Mouse (Mus musculus) hindbrain, embryonic 11.5 days (tissue): ENCODE data around the gene Zfp354b. TPM values are rescaled to one million over a fixed set of nuclear protein-coding genes. Genes with fewer than 3 reads are reported as not detected.

Experiments used
- ATAC-seq: fragments of 200-750 bp; cut with Nextera tagmentation; 2 replicates; pipeline ENCODE4 v1.8.0; 2017; ENCODE audit warnings: mild to moderate bottlenecking, moderate TSS enrichment, moderate library complexity; ENCODE audit not compliant: low FRiP score
- DNase-seq: peaks from one replicate; pipeline ENCODE4 v3.0.0-alpha.2; 2015; ENCODE audit warnings: low spot score
- H3K27ac ChIP-seq: fragments of 300-500 bp; sonication (generic); 2 replicates; pipeline ENCODE4 v1.5.1; 2014; ENCODE audit warnings: mild to moderate bottlenecking, low read depth, low read length
- H3K27me3 ChIP-seq: fragments of 300-500 bp; sonication (generic); 2 replicates; pipeline ENCODE4 v1.6.1; 2014; ENCODE audit warnings: mild to moderate bottlenecking, low read length, moderate library complexity, mixed read lengths; ENCODE audit not compliant: control insufficient read depth, insufficient read depth
- H3K36me3 ChIP-seq: fragments of 300-500 bp; sonication (generic); 2 replicates; pipeline ENCODE4 v1.6.1; 2014; ENCODE audit warnings: mild to moderate bottlenecking, low read length, moderate library complexity, mixed read lengths; ENCODE audit not compliant: control insufficient read depth, insufficient read depth
- H3K4me1 ChIP-seq: fragments of 300-500 bp; sonication (generic); replicated peaks from 2 replicates; pipeline ENCODE4 v1.6.1; 2014; ENCODE audit warnings: low read length, mixed read lengths; ENCODE audit not compliant: control insufficient read depth, insufficient read depth
- H3K4me2 ChIP-seq: fragments of 300-500 bp; sonication (generic); replicated peaks from 2 replicates; pipeline ENCODE4 v1.6.1; 2014; ENCODE audit warnings: mild to moderate bottlenecking, low read depth, low read length
- H3K4me3 ChIP-seq: fragments of 300-500 bp; sonication (generic); 2 replicates; pipeline ENCODE4 v1.5.1; 2014; ENCODE audit warnings: low read depth, low read length
- H3K9ac ChIP-seq: fragments of 300-500 bp; sonication (generic); 2 replicates; pipeline ENCODE4 v1.6.1; 2014; ENCODE audit warnings: low read depth, low read length
- H3K9me3 ChIP-seq: fragments of 300-500 bp; sonication (generic); 2 replicates; pipeline ENCODE4 v1.6.1; 2016; ENCODE audit warnings: low read length; ENCODE audit not compliant: control insufficient read depth
- WGBS: fragments of 180-500 bp; shearing (Covaris S2); extraction: QIAGEN DNeasy Blood & Tissue Kit; methylation state at CpG from one replicate; pipeline ENCODE4 v1.1.7; 2014; 5-methylcytosine and 5-hydroxymethylcytosine counted together
- polyA plus RNA-seq: library from polyadenylated mRNA; unstranded; fragments of >200 nt; fragmentation: Nextera tagmentation; extraction: Ambion mirVana; gene quantifications from 2 replicates; pipeline ENCODE4 v1.2.1, GENCODE M21; 2014

The Zfp354b gene
- polyA plus RNA-seq, 1 experiment from 2014 or later: 2.1 TPM

GRCm38 (mm10) chr11:50938435-50938834 is 7.0 kb upstream of the Zfp354b start:
- Histone ChIP-seq H3K4me2 (no peak overlapping the region), H3K4me1 (no peaks in the 10 kb centered on the region), H3K4me3 (no peak overlapping the region), H3K27me3 (no peaks in the 10 kb centered on the region), H3K27ac (no peak overlapping the region), H3K36me3 (no peaks in the 10 kb centered on the region), H3K9ac (no peak overlapping the region), H3K9me3 (no peaks in the 10 kb centered on the region)
- 81% methylated on average over 8 of the region's 8 CpGs for WGBS
- DNase-seq: no peak
- ATAC-seq: no peak

- Histone ChIP-seq H3K9me3 (no peaks in the 10 kb centered on the region), H3K4me1 (no peaks in the 10 kb centered on the region), H3K9ac (no peak overlapping the region), H3K27me3 (no peaks in the 10 kb centered on the region), H3K36me3 (no peaks in the 10 kb centered on the region), H3K4me3 (no peak overlapping the region), H3K27ac (no peak overlapping the region), H3K4me2 (no peak overlapping the region; the same call in 1 of the 2 replicates)
- peak; percentile 65 for ATAC-seq
- WGBS: 76% methylated on average over 1 of the region's 1 CpGs
- peak; percentile 6 for DNase-seq
Measured at GRCm38 (mm10) chr11:50932040-50932439, 607 bp upstream of the Zfp354b start.

GRCm38 (mm10) chr11:50931021-50931420 is 412 bp downstream of the Zfp354b start:
- Histone ChIP-seq H3K36me3 (no peaks in the 10 kb centered on the region), H3K4me3 (peak overlapping the region; percentile 53), H3K27ac (no peak overlapping the region), H3K4me1 (no peaks in the 10 kb centered on the region), H3K9me3 (no peaks in the 10 kb centered on the region), H3K9ac (peak overlapping the region; percentile 72), H3K27me3 (no peaks in the 10 kb centered on the region), H3K4me2 (peak overlapping the region; percentile 54)
- peak; percentile 66 for ATAC-seq
- 2% methylated on average over 16 of the region's 16 CpGs for WGBS
- no peak for DNase-seq

GRCm38 (mm10) chr11:50930469-50931014 is 891 bp downstream of the Zfp354b start:
- no peaks in the 10 kb centered on the region for H3K9me3 ChIP-seq
- H3K36me3 ChIP-seq: no peaks in the 10 kb centered on the region
- H3K27ac ChIP-seq: no peak overlapping the region
- ATAC-seq: no peak
- 30% methylated on average over 14 of the region's 14 CpGs for WGBS
- H3K4me1 ChIP-seq: no peaks in the 10 kb centered on the region
- H3K4me3 ChIP-seq: peak overlapping the region; percentile 53
- H3K27me3 ChIP-seq: no peaks in the 10 kb centered on the region
- DNase-seq: no peak
- H3K9ac ChIP-seq: peak overlapping the region; percentile 72
- H3K4me2 ChIP-seq: peak overlapping the region; percentile 54

GRCm38 (mm10) chr11:50915671-50916320 is 15.6 kb downstream of the Zfp354b start, which contains the start of gene Zfp2:
Zfp2 (minus strand) TSS chr11:50916165.
- Histone ChIP-seq H3K4me1 (no peaks in the 10 kb centered on the region), H3K4me3 (peak within 1 kb of the TSS; percentile 88), H3K4me2 (peak within 1 kb of the TSS; percentile 42), H3K27ac (peak within 1 kb of the TSS; percentile 76), H3K36me3 (peaks cover 12% of the 10 kb centered on the region), H3K9ac (peak within 1 kb of the TSS; percentile 94), H3K27me3 (no peaks in the 10 kb centered on the region), H3K9me3 (peaks cover 6% of the 10 kb centered on the region; the same call in 1 of the 2 replicates)
- under 1% methylated on average over 47 of the region's 47 CpGs for WGBS
- DNase-seq (peak; percentile 94), ATAC-seq (peak; percentile 98)

GRCm38 (mm10) chr11:50914461-50914860 is 17.0 kb downstream of the Zfp354b start:
- DNase-seq (no peak), ATAC-seq (no peak)
- Histone ChIP-seq H3K27ac (no peak overlapping the region), H3K4me2 (no peak overlapping the region), H3K36me3 (peaks cover 26% of the 10 kb centered on the region), H3K4me3 (no peak overlapping the region), H3K27me3 (no peaks in the 10 kb centered on the region), H3K9me3 (peaks cover 6% of the 10 kb centered on the region; the same call in 1 of the 2 replicates), H3K4me1 (no peaks in the 10 kb centered on the region), H3K9ac (no peak overlapping the region)
- 93% methylated on average over 3 of the region's 3 CpGs for WGBS

GRCm38 (mm10) chr11:50913301-50913700 is 18.1 kb downstream of the Zfp354b start:
- no peak overlapping the region for H3K4me2 ChIP-seq
- H3K9me3 ChIP-seq: peaks cover 6% of the 10 kb centered on the region; the same call in 1 of the 2 replicates
- peaks cover 28% of the 10 kb centered on the region for H3K36me3 ChIP-seq
- H3K4me1 ChIP-seq: no peaks in the 10 kb centered on the region
- no peak overlapping the region for H3K9ac ChIP-seq
- DNase-seq: no peak
- H3K27me3 ChIP-seq: no peaks in the 10 kb centered on the region
- H3K27ac ChIP-seq: no peak overlapping the region
- no peak overlapping the region for H3K4me3 ChIP-seq
- 95% methylated on average over 1 of the region's 1 CpGs for whole genome bisulfite sequencing
- ATAC-seq: no peak

- ATAC-seq: no peak
- Histone ChIP-seq H3K27me3 (no peaks in the 10 kb centered on the region), H3K27ac (no peak overlapping the region), H3K9ac (no peak overlapping the region), H3K4me1 (no peaks in the 10 kb centered on the region), H3K36me3 (peaks cover 66% of the 10 kb centered on the region), H3K9me3 (peaks cover 17% of the 10 kb centered on the region), H3K4me2 (no peak overlapping the region), H3K4me3 (no peak overlapping the region)
- 94% methylated on average over 5 of the region's 5 CpGs for WGBS
- no peak for DNase-seq
Measured at GRCm38 (mm10) chr11:50908136-50908535, 23.3 kb downstream of the Zfp354b start.

GRCm38 (mm10) chr11:50897359-50897758 is 34.1 kb downstream of the Zfp354b start:
- Histone ChIP-seq H3K4me3 (no peak overlapping the region), H3K36me3 (peaks cover 20% of the 10 kb centered on the region), H3K27ac (no peak overlapping the region), H3K27me3 (no peaks in the 10 kb centered on the region), H3K9ac (no peak overlapping the region), H3K4me1 (no peaks in the 10 kb centered on the region), H3K4me2 (no peak overlapping the region), H3K9me3 (peaks cover 20% of the 10 kb centered on the region)
- no peak for ATAC-seq
- DNase-seq: no peak
- 85% methylated on average over 1 of the region's 1 CpGs for WGBS
